Mouse (Mus musculus): ENCODE measurements around the gene Hip1r.

- TF ChIP-seq CTCF (IDR thresholded peaks at IDR 0.05; ENCODE audit: insufficient read depth, low read depth, low read length) (no peak), POLR2A (IDR thresholded peaks at IDR 0.05; ENCODE audit: insufficient read depth, low read depth, low read length) (no peak)
These were observed 62.9 kb downstream of the Hip1r start for GRCm38 (mm10) chr5:124036341-124036740.
